Mouse (Mus musculus) forebrain, embryonic 11.5 days (tissue): ENCODE results near the gene Hist1h2be. TPM values are rescaled to one million over a fixed set of nuclear protein-coding genes. Genes with fewer than 3 reads are reported as not detected.
"Not testable (repeated sequence)": the region's sequence is repeated elsewhere in the genome, so short reads cannot be mapped to it uniquely, and the experiment has no call there.

Source experiments
- ATAC-seq: fragments of 200-750 bp; cut with Nextera tagmentation; replicated peaks from 2 replicates; pipeline ENCODE4 v1.8.0; 2017; ENCODE audit warnings: moderate TSS enrichment; ENCODE audit not compliant: low FRiP score
- DNase-seq: peaks from one replicate; pipeline ENCODE4 v3.0.0-alpha.2; 2017; ENCODE audit warnings: low spot score
- H3K27ac ChIP-seq: fragments of 300-500 bp; sonication (generic); 2 replicates; pipeline ENCODE4 v1.5.1; 2014; ENCODE audit warnings: low read depth, low read length
- H3K27me3 ChIP-seq: fragments of 300-500 bp; sonication (generic); 2 replicates; pipeline ENCODE4 v1.6.1; 2014; ENCODE audit warnings: mild to moderate bottlenecking, low read length, mixed read lengths; ENCODE audit not compliant: control insufficient read depth, insufficient read depth
- H3K36me3 ChIP-seq: fragments of 300-500 bp; sonication (generic); 2 replicates; pipeline ENCODE4 v1.6.1; 2014; ENCODE audit warnings: mild to moderate bottlenecking, low read length, moderate library complexity, mixed read lengths; ENCODE audit not compliant: control insufficient read depth, insufficient read depth
- H3K4me1 ChIP-seq: fragments of 300-500 bp; sonication (generic); replicated peaks from 2 replicates; pipeline ENCODE4 v1.6.1; 2014; ENCODE audit warnings: low read length, mixed read lengths; ENCODE audit not compliant: control insufficient read depth, insufficient read depth
- H3K4me2 ChIP-seq: fragments of 300-500 bp; sonication (generic); 2 replicates; pipeline ENCODE4 v1.6.1; 2014; ENCODE audit warnings: low read depth, mild to moderate bottlenecking, low read length, moderate library complexity, mixed read lengths; ENCODE audit not compliant: severe bottlenecking
- H3K4me3 ChIP-seq: fragments of 300-500 bp; sonication (generic); 2 replicates; pipeline ENCODE4 v1.5.1; 2014; ENCODE audit warnings: low read depth, low read length
- H3K9ac ChIP-seq: fragments of 300-500 bp; sonication (generic); 2 replicates; pipeline ENCODE4 v1.6.1; 2014; ENCODE audit warnings: low read length
- H3K9me3 ChIP-seq: fragments of 300-500 bp; sonication (generic); 2 replicates; pipeline ENCODE4 v1.6.1; 2016; ENCODE audit warnings: low read length, mixed read lengths; ENCODE audit not compliant: control insufficient read depth
- WGBS: fragments of 180-500 bp; shearing (Covaris S2); extraction: QIAGEN DNeasy Blood & Tissue Kit; methylation state at CpG from one replicate; pipeline ENCODE4 v1.1.7; 2014; 5-methylcytosine and 5-hydroxymethylcytosine counted together
- polyA plus RNA-seq: library from polyadenylated mRNA; unstranded; fragments of >200 nt; fragmentation: Nextera tagmentation; extraction: Ambion mirVana; gene quantifications from 2 replicates; pipeline ENCODE4 v1.2.1, GENCODE M21; 2014

Hist1h2be gene
- polyA plus RNA-seq, 1 experiment from 2014 or later, result 4.0 TPM

GRCm38 (mm10) chr13:23585442-23586098 is 35.4 kb downstream of the Hist1h2be start:
- not testable (repeated sequence) for H3K36me3 ChIP-seq, H3K9me3 ChIP-seq, H3K27me3 ChIP-seq
- Histone ChIP-seq H3K4me3 (peak overlapping the region; percentile 40), H3K4me1 (peaks cover 16% of the 10 kb centered on the region), H3K27ac (peak overlapping the region; percentile 99), H3K4me2 (peak overlapping the region; percentile 84), H3K9ac (peak overlapping the region; percentile 87)
- peak; percentile 87 for ATAC-seq
- under 1% methylated on average over 30 of the region's 36 CpGs for WGBS
- peak; percentile 79 for DNase-seq

GRCm38 (mm10) chr13:23585029-23585441 is 35.9 kb downstream of the Hist1h2be start:
- Histone ChIP-seq H3K27me3 (no peaks in the 10 kb centered on the region), H3K36me3 (no peaks in the 10 kb centered on the region), H3K4me2 (peak overlapping the region; percentile 84), H3K4me1 (peaks cover 16% of the 10 kb centered on the region), H3K9me3 (no peaks in the 10 kb centered on the region), H3K4me3 (peak overlapping the region; percentile 40), H3K9ac (peak overlapping the region; percentile 87), H3K27ac (peak overlapping the region; percentile 99)
- under 1% methylated on average over 21 of the region's 21 CpGs for WGBS
- peak; percentile 15 for ATAC-seq
- DNase-seq, result peak; percentile 85

- Histone ChIP-seq H3K9me3 (no peaks in the 10 kb centered on the region), H3K9ac (peak overlapping the region; percentile 87), H3K27me3 (no peaks in the 10 kb centered on the region), H3K4me2 (peak overlapping the region; percentile 84), H3K4me3 (peak overlapping the region; percentile 40; the same call in 1 of the 2 replicates), H3K4me1 (peaks cover 16% of the 10 kb centered on the region), H3K36me3 (no peaks in the 10 kb centered on the region), H3K27ac (peak overlapping the region; percentile 99)
- DNase-seq (no peak), ATAC-seq (no peak)
These were observed 36.6 kb downstream of the Hist1h2be start for GRCm38 (mm10) chr13:23584331-23584730.

GRCm38 (mm10) chr13:23583387-23584068 is 37.4 kb downstream of the Hist1h2be start:
- H3K4me1 ChIP-seq, result peaks cover 16% of the 10 kb centered on the region
- ATAC-seq (no peak), DNase-seq (peak; percentile 56)
- H3K9ac ChIP-seq, result peak overlapping the region; percentile 66
- no peaks in the 10 kb centered on the region for H3K9me3 ChIP-seq
- H3K4me2 ChIP-seq, result no peak overlapping the region
- H3K27ac ChIP-seq, result peak overlapping the region; percentile 99
- no peaks in the 10 kb centered on the region for H3K36me3 ChIP-seq
- H3K27me3 ChIP-seq, result no peaks in the 10 kb centered on the region
- H3K4me3 ChIP-seq, result no peak overlapping the region

GRCm38 (mm10) chr13:23582219-23583056 is 38.5 kb downstream of the Hist1h2be start:
- WGBS, result 3% methylated on average over 6 of the region's 6 CpGs
- peak; percentile 67 for DNase-seq

GRCm38 (mm10) chr13:23581408-23582218 is 39.3 kb downstream of the Hist1h2be start, which contains the start of gene Hist1h4d:
Gene Hist1h4d (plus strand): TSS chr13:23581598.
- peak within 1 kb of the TSS; percentile 99 for H3K27ac ChIP-seq
- H3K9me3 ChIP-seq, result no peaks in the 10 kb centered on the region
- no peaks in the 10 kb centered on the region for H3K36me3 ChIP-seq
- H3K4me2 ChIP-seq, result peak within 1 kb of the TSS; percentile 78
- H3K4me1 ChIP-seq, result peaks cover 13% of the 10 kb centered on the region
- WGBS, result under 1% methylated on average over 43 of the region's 43 CpGs
- peak within 1 kb of the TSS; percentile 47 for H3K4me3 ChIP-seq
- H3K9ac ChIP-seq, result peak within 1 kb of the TSS; percentile 66
- DNase-seq (peak; percentile 95), ATAC-seq (peak; percentile 86)
- no peaks in the 10 kb centered on the region for H3K27me3 ChIP-seq

More at GRCm38 (mm10) chr13:23582219-23583056, 38.5 kb downstream of the Hist1h2be start:
- ATAC-seq, result no peak
- Histone ChIP-seq H3K9ac (peak overlapping the region; percentile 66), H3K9me3 (no peaks in the 10 kb centered on the region), H3K4me1 (peaks cover 16% of the 10 kb centered on the region), H3K4me2 (peak overlapping the region; percentile 78), H3K36me3 (no peaks in the 10 kb centered on the region), H3K4me3 (peak overlapping the region; percentile 47), H3K27ac (peak overlapping the region; percentile 99), H3K27me3 (no peaks in the 10 kb centered on the region)

GRCm38 (mm10) chr13:23577835-23578234 is 43.1 kb downstream of the Hist1h2be start:
- no peak for ATAC-seq

More at GRCm38 (mm10) chr13:23577835-23578234, 43.1 kb downstream of the Hist1h2be start:
- WGBS, result 90% methylated on average over 1 of the region's 1 CpGs
- H3K4me3 ChIP-seq, result no peak overlapping the region
- H3K4me1 ChIP-seq, result peaks cover 3% of the 10 kb centered on the region; the same call in 1 of the 2 replicates
- DNase-seq, result no peak
- peak overlapping the region; percentile 50; the same call in 1 of the 2 replicates for H3K27ac ChIP-seq
- H3K27me3 ChIP-seq, result no peaks in the 10 kb centered on the region
- H3K4me2 ChIP-seq, result no peak overlapping the region
- no peaks in the 10 kb centered on the region for H3K9me3 ChIP-seq
- no peak overlapping the region for H3K9ac ChIP-seq
- H3K36me3 ChIP-seq, result no peaks in the 10 kb centered on the region
